Mouse (Mus musculus) embryonic facial prominence, embryonic 13.5 days (tissue): ENCODE results near the gene Sdhd. TPM values are rescaled to one million over a fixed set of nuclear protein-coding genes. Genes with fewer than 3 reads are reported as not detected.

Experiments used
- ATAC-seq: fragments of 200-750 bp; cut with Nextera tagmentation; 2 replicates; pipeline ENCODE4 v1.8.0; 2017; ENCODE audit warnings: low read depth; ENCODE audit not compliant: insufficient number of reproducible peaks, insufficient read depth, low FRiP score, low TSS enrichment
- H3K27ac ChIP-seq: fragments of 300-500 bp; sonication (generic); 2 replicates; pipeline ENCODE4 v1.5.1; 2015; ENCODE audit warnings: moderate library complexity, mild to moderate bottlenecking, inconsistent platforms
- H3K27me3 ChIP-seq: fragments of 300-500 bp; sonication (generic); 2 replicates; pipeline ENCODE4 v1.6.1; 2015; ENCODE audit warnings: mild to moderate bottlenecking, inconsistent platforms
- H3K36me3 ChIP-seq: fragments of 300-500 bp; sonication (generic); 2 replicates; pipeline ENCODE4 v1.6.1; 2015; ENCODE audit warnings: mild to moderate bottlenecking, inconsistent platforms
- H3K4me1 ChIP-seq: fragments of 300-500 bp; sonication (generic); 2 replicates; pipeline ENCODE4 v1.6.1; 2015; ENCODE audit warnings: inconsistent platforms
- H3K4me2 ChIP-seq: fragments of 300-500 bp; sonication (generic); 2 replicates; pipeline ENCODE4 v1.6.1; 2015; ENCODE audit warnings: moderate library complexity, mild to moderate bottlenecking, inconsistent platforms
- H3K4me3 ChIP-seq: fragments of 300-500 bp; sonication (generic); 2 replicates; pipeline ENCODE4 v1.5.1; 2015; ENCODE audit warnings: mild to moderate bottlenecking, inconsistent platforms
- H3K9ac ChIP-seq: fragments of 300-500 bp; sonication (generic); 2 replicates; pipeline ENCODE4 v1.6.1; 2015; ENCODE audit warnings: mild to moderate bottlenecking, inconsistent platforms
- H3K9me3 ChIP-seq: fragments of 300-500 bp; sonication (generic); 2 replicates; pipeline ENCODE4 v1.6.1; 2016; ENCODE audit warnings: inconsistent platforms
- WGBS: fragments of 180-500 bp; shearing (Covaris S2); methylation state at CpG from one replicate; pipeline ENCODE4 v1.1.7; 2015; ENCODE audit warnings: mixed read lengths; 5-methylcytosine and 5-hydroxymethylcytosine counted together
- polyA plus RNA-seq: library from polyadenylated mRNA; unstranded; fragments of >200 nt; fragmentation: Nextera tagmentation; extraction: Ambion mirVana; gene quantifications from 2 replicates; pipeline ENCODE4 v1.2.1, GENCODE M21; 2015

The Sdhd gene
- polyA plus RNA-seq, 1 experiment from 2014 or later, result 241 TPM

DNA sequence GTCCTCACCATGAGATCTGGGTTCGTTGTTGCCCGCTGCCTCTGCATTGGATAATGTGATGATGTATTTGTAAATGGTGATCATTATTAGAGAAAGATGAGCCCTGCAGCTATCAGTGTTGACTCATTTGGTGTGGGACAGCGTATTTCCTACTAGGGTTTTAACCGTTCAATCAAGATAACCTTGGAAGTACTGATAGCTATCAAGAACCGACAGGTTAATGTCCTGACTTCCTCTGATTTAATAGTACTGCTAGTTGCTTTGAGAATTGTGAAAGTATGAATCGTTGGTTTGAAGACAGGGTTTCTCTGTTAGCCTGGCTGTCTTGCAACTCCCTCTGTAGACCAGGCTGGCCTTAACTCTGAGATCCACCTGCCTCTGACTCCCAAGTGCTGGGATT, 726 bp upstream of the Sdhd start:
- H3K9me3 ChIP-seq, result no peaks in the 10 kb centered on the region
- peak overlapping the region; percentile 91 for H3K4me2 ChIP-seq
- no peaks in the 10 kb centered on the region for H3K27me3 ChIP-seq
- WGBS, result 3% methylated on average over 6 of the region's 6 CpGs
- H3K27ac ChIP-seq, result peak overlapping the region; percentile 82
- H3K36me3 ChIP-seq, result peaks cover 44% of the 10 kb centered on the region
- no peak; the same call in 1 of the 2 replicates for ATAC-seq
- H3K4me3 ChIP-seq, result peak overlapping the region; percentile 80
- peak overlapping the region; percentile 84 for H3K9ac ChIP-seq
- peaks cover 18% of the 10 kb centered on the region for H3K4me1 ChIP-seq

- Histone ChIP-seq H3K27me3 (no peaks in the 10 kb centered on the region), H3K9ac (peak overlapping the region; percentile 84), H3K4me2 (peak overlapping the region; percentile 91), H3K9me3 (no peaks in the 10 kb centered on the region), H3K27ac (peak overlapping the region; percentile 82), H3K36me3 (peaks cover 45% of the 10 kb centered on the region), H3K4me1 (peaks cover 18% of the 10 kb centered on the region), H3K4me3 (peak overlapping the region; percentile 80)
- WGBS, result under 1% methylated on average over 24 of the region's 24 CpGs
- ATAC-seq, result no peak; the same call in 1 of the 2 replicates
Measured at GRCm38 (mm10) chr9:50603998-50604324, 349 bp upstream of the Sdhd start.

- H3K4me3 ChIP-seq, result peak overlapping the region; percentile 80
- H3K9ac ChIP-seq, result peak overlapping the region; percentile 84
- no peak for ATAC-seq
- peaks cover 46% of the 10 kb centered on the region for H3K36me3 ChIP-seq
- peak overlapping the region; percentile 91 for H3K4me2 ChIP-seq
- no peak overlapping the region for H3K27ac ChIP-seq
- WGBS, result 87% methylated on average over 7 of the region's 7 CpGs
- peaks cover 18% of the 10 kb centered on the region for H3K4me1 ChIP-seq
- no peaks in the 10 kb centered on the region for H3K27me3 ChIP-seq
- no peaks in the 10 kb centered on the region for H3K9me3 ChIP-seq
Measured at GRCm38 (mm10) chr9:50602055-50602845, 1.4 kb downstream of the Sdhd start.

DNA sequence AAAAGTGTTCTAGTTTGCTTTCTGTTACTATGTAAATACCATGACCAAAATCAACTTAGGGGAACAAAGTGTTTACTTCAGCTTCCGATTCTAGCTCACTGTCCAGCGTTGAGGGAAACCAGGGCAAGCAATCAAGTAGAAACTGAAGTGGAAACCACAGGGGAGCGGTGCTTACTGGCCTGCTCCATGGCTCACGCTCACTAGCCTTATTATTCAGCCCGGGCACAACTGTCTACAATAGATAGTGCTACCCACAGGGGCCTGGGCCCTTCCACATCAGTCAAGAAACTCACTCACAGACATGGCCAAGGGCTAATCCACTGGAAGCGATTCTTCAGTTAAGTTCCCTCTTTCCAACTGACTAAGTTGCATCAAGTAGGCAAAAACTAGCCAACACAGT, 2.1 kb downstream of the Sdhd start:
- H3K4me3 ChIP-seq, result no peak overlapping the region
- 0 out of 2 replicates have a peak overlapping the region, but pooled peaks have one; percentile 12 for H3K9ac ChIP-seq
- H3K36me3 ChIP-seq, result peaks cover 48% of the 10 kb centered on the region
- no peak for ATAC-seq
- WGBS, result 90% methylated on average over 6 of the region's 6 CpGs
- H3K9me3 ChIP-seq, result no peaks in the 10 kb centered on the region
- H3K27ac ChIP-seq, result no peak overlapping the region
- no peaks in the 10 kb centered on the region for H3K27me3 ChIP-seq
- no peak overlapping the region for H3K4me2 ChIP-seq
- H3K4me1 ChIP-seq, result peaks cover 18% of the 10 kb centered on the region

DNA sequence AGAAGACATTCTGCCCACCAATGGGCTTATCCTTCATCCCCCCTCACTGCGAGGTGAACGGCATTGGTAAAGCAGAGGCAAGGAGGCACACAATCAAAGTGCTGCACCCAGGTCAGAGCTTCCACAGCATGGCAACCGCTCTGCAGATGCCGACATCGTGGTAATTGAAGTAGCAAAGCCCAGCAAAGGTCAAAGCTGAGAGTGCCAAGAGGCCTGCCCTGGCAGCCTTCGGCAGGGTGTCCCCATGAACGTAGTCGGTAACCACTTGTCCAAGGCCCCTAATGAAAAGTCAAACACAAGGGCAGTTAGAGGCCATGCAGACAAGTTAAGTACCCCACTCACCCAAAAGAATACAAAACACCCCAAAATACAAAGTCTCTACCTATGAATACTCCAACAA, 6.6 kb downstream of the Sdhd start:
- H3K4me3 ChIP-seq, result no peak overlapping the region
- no peak for ATAC-seq
- 93% methylated on average over 8 of the region's 8 CpGs for WGBS
- H3K27ac ChIP-seq, result no peak overlapping the region
- peaks cover 53% of the 10 kb centered on the region for H3K36me3 ChIP-seq
- no peak overlapping the region for H3K9ac ChIP-seq
- H3K9me3 ChIP-seq, result no peaks in the 10 kb centered on the region
- H3K4me2 ChIP-seq, result no peak overlapping the region
- H3K27me3 ChIP-seq, result no peaks in the 10 kb centered on the region
- H3K4me1 ChIP-seq, result peaks cover under 1% of the 10 kb centered on the region

- Histone ChIP-seq H3K9me3 (no peaks in the 10 kb centered on the region), H3K27me3 (no peaks in the 10 kb centered on the region), H3K4me2 (no peak overlapping the region), H3K4me1 (no peaks in the 10 kb centered on the region), H3K4me3 (no peak overlapping the region), H3K36me3 (peaks cover 48% of the 10 kb centered on the region), H3K27ac (no peak overlapping the region), H3K9ac (no peak overlapping the region)
- 80% methylated on average over 12 of the region's 12 CpGs for WGBS
- no peak for ATAC-seq
Measured at GRCm38 (mm10) chr9:50594794-50595417, 8.7 kb downstream of the Sdhd start.

- Histone ChIP-seq H3K4me3 (no peak overlapping the region), H3K27me3 (no peaks in the 10 kb centered on the region), H3K4me2 (no peak overlapping the region), H3K27ac (no peak overlapping the region), H3K4me1 (no peaks in the 10 kb centered on the region), H3K9me3 (no peaks in the 10 kb centered on the region), H3K36me3 (peaks cover 36% of the 10 kb centered on the region), H3K9ac (no peak overlapping the region)
- 72% methylated on average over 3 of the region's 3 CpGs for WGBS
- ATAC-seq, result no peak
Measured at GRCm38 (mm10) chr9:50593544-50593943, 10.1 kb downstream of the Sdhd start.

DNA sequence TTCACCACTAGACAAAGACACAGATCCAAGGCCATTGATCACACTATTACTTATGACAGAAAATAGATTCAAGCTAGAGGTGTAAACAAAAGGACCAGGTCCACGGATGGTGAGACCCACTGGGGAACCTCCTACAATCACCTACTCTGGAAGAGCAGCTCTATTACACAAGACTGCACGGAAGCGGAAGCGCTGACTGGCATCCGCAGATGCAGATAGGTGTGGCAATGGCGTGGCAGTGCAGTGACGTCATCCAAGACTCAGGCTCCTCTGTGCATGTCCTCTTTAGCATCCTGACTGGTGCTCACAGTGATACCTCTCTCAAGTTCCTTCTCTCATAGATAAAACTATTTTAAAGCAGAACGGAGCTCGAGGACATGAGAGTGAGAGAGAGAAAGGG, 10.7 kb downstream of the Sdhd start:
- ATAC-seq, result no peak
- WGBS, result 86% methylated on average over 9 of the region's 9 CpGs
- no peak overlapping the region for H3K9ac ChIP-seq
- H3K27me3 ChIP-seq, result no peaks in the 10 kb centered on the region
- H3K4me3 ChIP-seq, result no peak overlapping the region
- no peaks in the 10 kb centered on the region for H3K4me1 ChIP-seq
- H3K4me2 ChIP-seq, result no peak overlapping the region
- no peaks in the 10 kb centered on the region for H3K9me3 ChIP-seq
- H3K27ac ChIP-seq, result no peak overlapping the region
- peaks cover 30% of the 10 kb centered on the region for H3K36me3 ChIP-seq

GRCm38 (mm10) chr9:50590856-50591518, 12.6 kb downstream of the Sdhd start:
- no peaks in the 10 kb centered on the region for H3K4me1 ChIP-seq
- no peak for ATAC-seq
- peaks cover 12% of the 10 kb centered on the region for H3K36me3 ChIP-seq
- no peak overlapping the region for H3K4me2 ChIP-seq
- no peaks in the 10 kb centered on the region for H3K27me3 ChIP-seq
- H3K9ac ChIP-seq, result no peak overlapping the region
- H3K4me3 ChIP-seq, result no peak overlapping the region
- no peaks in the 10 kb centered on the region for H3K9me3 ChIP-seq
- H3K27ac ChIP-seq, result no peak overlapping the region
- WGBS, result 71% methylated on average over 10 of the region's 10 CpGs

- no peak for ATAC-seq
- no peaks in the 10 kb centered on the region for H3K36me3 ChIP-seq
- WGBS, result 81% methylated on average over 4 of the region's 4 CpGs
Measured at GRCm38 (mm10) chr9:50586955-50587354, 16.7 kb downstream of the Sdhd start.

DNA sequence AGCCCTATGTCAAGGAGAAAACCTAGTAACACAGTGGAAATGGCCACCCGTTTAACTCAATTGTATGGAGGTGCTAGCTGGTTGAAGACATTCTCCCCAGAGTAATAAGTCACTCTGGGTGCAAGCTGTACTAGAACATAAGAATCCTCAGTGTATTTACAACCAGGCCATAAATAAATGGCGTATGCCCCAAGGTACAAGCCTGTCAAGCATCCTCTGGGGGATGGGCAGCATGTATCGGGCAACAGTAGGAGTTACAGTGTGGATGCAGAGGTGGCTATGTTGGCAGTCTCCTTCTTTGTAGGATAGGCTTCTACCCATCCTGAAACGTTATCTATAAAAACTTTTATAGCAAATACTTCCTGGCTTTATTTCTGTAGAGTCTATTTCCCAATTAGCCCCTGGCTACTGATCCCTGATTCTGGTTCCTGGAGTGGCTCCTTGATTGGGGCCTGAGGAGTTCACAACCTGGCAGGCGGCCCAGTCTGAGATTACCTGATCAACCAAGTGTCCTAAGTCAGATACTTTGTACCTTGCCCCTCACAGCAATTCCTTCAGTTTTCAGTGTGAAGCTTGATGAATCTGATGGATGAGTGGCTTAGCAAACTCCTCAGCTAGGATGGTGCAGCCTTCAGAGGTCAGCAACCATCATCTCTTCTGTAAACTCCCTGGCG, 18.3 kb downstream of the Sdhd start:
- WGBS, result 77% methylated on average over 6 of the region's 6 CpGs
- ATAC-seq, result no peak

More at GRCm38 (mm10) chr9:50586955-50587354, 16.7 kb downstream of the Sdhd start:
- Histone ChIP-seq H3K4me1 (no peaks in the 10 kb centered on the region), H3K9ac (no peak overlapping the region), H3K27ac (no peak overlapping the region), H3K9me3 (no peaks in the 10 kb centered on the region), H3K4me3 (no peak overlapping the region), H3K4me2 (no peak overlapping the region), H3K27me3 (no peaks in the 10 kb centered on the region)

More for the DNA sequence above, 18.3 kb downstream of the Sdhd start:
- Histone ChIP-seq H3K4me1 (no peaks in the 10 kb centered on the region), H3K9ac (no peak overlapping the region), H3K4me2 (no peak overlapping the region), H3K27ac (no peak overlapping the region), H3K4me3 (no peak overlapping the region), H3K36me3 (no peaks in the 10 kb centered on the region), H3K27me3 (no peaks in the 10 kb centered on the region), H3K9me3 (no peaks in the 10 kb centered on the region)
